Mouse (Mus musculus) heart, postnatal 0 days (tissue): ENCODE measurements at regions not wholly inside any gene's neighbourhood (a gene's known extent, or its start where the extent isn't known, plus 50 kb on each side); places are given as distances from the start of the nearest gene placed in this dataset.

ENCODE experiments used
- ATAC-seq: fragments of 200-750 bp; cut with Nextera tagmentation; 2 replicates; pipeline ENCODE4 v1.8.0; 2017; ENCODE audit warnings: low read depth, moderate number of reproducible peaks, moderate library complexity; ENCODE audit not compliant: insufficient read depth
- DNase-seq: peaks from one replicate; pipeline ENCODE4 v3.0.0-alpha.2; 2016; ENCODE audit warnings: low spot score
- H3K27ac ChIP-seq: fragments of 300-500 bp; sonication (generic); 2 replicates; pipeline ENCODE4 v1.5.1; 2014; ENCODE audit warnings: low read depth, mild to moderate bottlenecking
- H3K27me3 ChIP-seq: fragments of 300-500 bp; sonication (generic); 2 replicates; pipeline ENCODE4 v1.6.1; 2014; ENCODE audit warnings: low read length, mixed read lengths; ENCODE audit not compliant: control insufficient read depth, insufficient read depth
- H3K36me3 ChIP-seq: fragments of 300-500 bp; sonication (generic); replicated peaks from 2 replicates; pipeline ENCODE4 v1.6.1; 2014; ENCODE audit warnings: low read length, mixed read lengths; ENCODE audit not compliant: control insufficient read depth, insufficient read depth
- H3K4me1 ChIP-seq: fragments of 300-500 bp; sonication (generic); 2 replicates; pipeline ENCODE4 v1.6.1; 2014; ENCODE audit warnings: antibody characterized with exemption; ENCODE audit not compliant: control insufficient read depth, insufficient read depth
- H3K4me2 ChIP-seq: fragments of 300-500 bp; sonication (generic); 2 replicates; pipeline ENCODE4 v1.6.1; 2014; ENCODE audit warnings: low read depth, mild to moderate bottlenecking, low read length, moderate library complexity
- H3K4me3 ChIP-seq: fragments of 300-500 bp; sonication (generic); 2 replicates; pipeline ENCODE4 v1.5.1; 2014; ENCODE audit warnings: low read depth, low read length
- H3K9ac ChIP-seq: fragments of 300-500 bp; sonication (generic); replicated peaks from 2 replicates; pipeline ENCODE4 v1.6.1; 2014; ENCODE audit warnings: low read depth, low read length, mixed read lengths
- H3K9me3 ChIP-seq: fragments of 300-500 bp; sonication (generic); replicated peaks from 2 replicates; pipeline ENCODE4 v1.6.1; 2016; ENCODE audit warnings: low read length; ENCODE audit not compliant: control insufficient read depth
- CTCF ChIP-seq: IDR thresholded peaks from 2 replicates; pipeline ENCODE4 v1.5.1; 2016; ENCODE audit warnings: antibody characterized with exemption, control low read depth, low read depth
- EP300 ChIP-seq: IDR thresholded peaks from 2 replicates; pipeline ENCODE4 v1.6.1; 2016; ENCODE audit warnings: antibody characterized with exemption, low read depth
- WGBS: fragments of 180-500 bp; shearing (Covaris S2); extraction: QIAGEN DNeasy Blood & Tissue Kit; methylation state at CpG from one replicate; pipeline ENCODE4 v1.1.7; 2014; 5-methylcytosine and 5-hydroxymethylcytosine counted together

- H3K9me3 ChIP-seq: no peaks in the 10 kb centered on the region
- H3K27ac ChIP-seq: no peak overlapping the region
- no peak for TF ChIP-seq EP300
- no peak for TF ChIP-seq CTCF
- DNase-seq (no peak), ATAC-seq (no peak)
- H3K4me3 ChIP-seq: no peak overlapping the region
- H3K4me2 ChIP-seq: no peak overlapping the region
- WGBS: 73% methylated on average over 13 of the region's 13 CpGs
- no peaks in the 10 kb centered on the region for H3K36me3 ChIP-seq
- no peaks in the 10 kb centered on the region for H3K27me3 ChIP-seq
- H3K9ac ChIP-seq: no peak overlapping the region
- no peaks in the 10 kb centered on the region for H3K4me1 ChIP-seq
These were observed 172.9 kb downstream of the Moxd1 start for GRCm38 (mm10) chr10:24395999-24396784.

GRCm38 (mm10) chr10:24397125-24397524 lies 173.8 kb downstream of the Moxd1 start:
- no peaks in the 10 kb centered on the region for H3K36me3 ChIP-seq
- no peak overlapping the region for H3K4me2 ChIP-seq
- DNase-seq: no peak
- no peak overlapping the region for H3K27ac ChIP-seq
- H3K4me1 ChIP-seq: no peaks in the 10 kb centered on the region
- ATAC-seq: no peak
- no peak overlapping the region for H3K4me3 ChIP-seq
- 59% methylated on average over 2 of the region's 2 CpGs for WGBS
- H3K9me3 ChIP-seq: no peaks in the 10 kb centered on the region
- H3K27me3 ChIP-seq: no peaks in the 10 kb centered on the region
- TF ChIP-seq CTCF: no peak
- no peak for TF ChIP-seq EP300
- H3K9ac ChIP-seq: no peak overlapping the region

- H3K4me1 ChIP-seq: no peaks in the 10 kb centered on the region
- H3K4me3 ChIP-seq: no peak overlapping the region
- TF ChIP-seq CTCF (no peak), EP300 (no peak)
- no peaks in the 10 kb centered on the region for H3K9me3 ChIP-seq
- no peak for DNase-seq
- H3K36me3 ChIP-seq: no peaks in the 10 kb centered on the region
- 81% methylated on average over 4 of the region's 4 CpGs for whole genome bisulfite sequencing
- H3K9ac ChIP-seq: no peak overlapping the region
- H3K4me2 ChIP-seq: no peak overlapping the region
- H3K27me3 ChIP-seq: no peaks in the 10 kb centered on the region
- H3K27ac ChIP-seq: no peak overlapping the region
- ATAC-seq: no peak
These were observed 181.5 kb downstream of the Moxd1 start for GRCm38 (mm10) chr10:24404851-24405250.

GRCm38 (mm10) chr10:24406953-24407352 lies 183.6 kb downstream of the Moxd1 start:
- Histone ChIP-seq H3K4me3 (no peak overlapping the region), H3K9me3 (no peaks in the 10 kb centered on the region), H3K36me3 (no peaks in the 10 kb centered on the region), H3K27ac (no peak overlapping the region), H3K27me3 (no peaks in the 10 kb centered on the region), H3K4me1 (no peaks in the 10 kb centered on the region), H3K9ac (no peak overlapping the region), H3K4me2 (no peak overlapping the region)
- DNase-seq: no peak
- ATAC-seq: no peak
- 67% methylated on average over 3 of the region's 3 CpGs for WGBS
- TF ChIP-seq EP300 (no peak), CTCF (no peak)

- WGBS: 80% methylated on average over 6 of the region's 6 CpGs
- ATAC-seq: no peak
These were observed 184.3 kb downstream of the Moxd1 start for GRCm38 (mm10) chr10:24407411-24408227.

More at GRCm38 (mm10) chr10:24407411-24408227, 184.3 kb downstream of the Moxd1 start:
- H3K27me3 ChIP-seq: no peaks in the 10 kb centered on the region
- no peaks in the 10 kb centered on the region for H3K4me1 ChIP-seq
- H3K9ac ChIP-seq: no peak overlapping the region
- H3K9me3 ChIP-seq: no peaks in the 10 kb centered on the region
- no peak overlapping the region for H3K4me3 ChIP-seq
- DNase-seq: no peak
- H3K36me3 ChIP-seq: no peaks in the 10 kb centered on the region
- TF ChIP-seq EP300: no peak
- no peak for TF ChIP-seq CTCF
- no peak overlapping the region for H3K4me2 ChIP-seq
- H3K27ac ChIP-seq: no peak overlapping the region
